11 mouse cellular contexts compared by ENCODE assay signal in the genomic region with DNA sequence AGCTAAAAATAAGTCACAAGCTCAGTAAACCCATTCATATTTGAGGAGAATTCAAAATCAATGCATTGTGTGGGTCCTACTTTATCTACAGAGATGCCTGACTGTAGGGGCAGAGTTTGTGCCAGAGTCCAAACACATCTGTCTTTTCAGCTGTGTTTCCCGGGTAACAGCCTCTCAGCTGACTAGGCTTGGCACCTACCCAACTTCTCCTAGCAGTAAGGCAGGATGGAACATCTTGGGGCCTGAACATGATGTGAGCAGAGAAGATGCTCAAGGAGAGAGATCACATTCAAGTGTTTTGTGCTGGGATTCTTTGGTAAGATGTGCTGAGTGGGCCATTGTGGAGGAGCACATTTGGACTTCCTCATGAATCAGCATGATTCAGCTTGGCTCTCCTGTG.
DNase-seq lines count a peak whose midpoint lies in the region; ATAC-seq and TF ChIP-seq lines count a peak whose summit lies in the region.
"Had no signal": no experiment of that assay in that cellular context is flagged by ENCODE, and none has a peak within 500 bp of the region (broad histone marks: within the 10 kb centered on the region; RNA-seq: fewer than 3 reads in every experiment).

No protein-coding gene starts in this region.

- no peak for TF ChIP-seq CTCF in midbrain, postnatal 0 days (IDR thresholded peaks at IDR 0.05)

- 55% methylated on average over 1 of the region's 1 CpGs for WGBS in embryonic facial prominence, embryonic 14.5 days
- WGBS in embryonic facial prominence, embryonic 10.5 days: 90% methylated on average over 1 of the region's 1 CpGs
- 50% methylated on average over 1 of the region's 1 CpGs for WGBS in midbrain, postnatal 0 days

- H3K4me2 ChIP-seq in embryonic facial prominence, embryonic 14.5 days (ENCODE audit: low read depth, low read length): no peak overlapping the region
- no peak overlapping the region for H3K4me2 ChIP-seq in midbrain, postnatal 0 days (ENCODE audit: low read depth, low read length, poor library complexity, severe bottlenecking)

- H3K27ac ChIP-seq in embryonic facial prominence, embryonic 14.5 days (replicated peaks; ENCODE audit: low read depth, low read length): no peak overlapping the region
- H3K27ac ChIP-seq in embryonic facial prominence, embryonic 10.5 days (replicated peaks): no peak overlapping the region
- no peak overlapping the region for H3K27ac ChIP-seq in midbrain, postnatal 0 days (ENCODE audit: low read depth, low read length)
- H3K27ac ChIP-seq: heart, embryonic 10.5 days had no signal

- DNase-seq in embryonic facial prominence, embryonic 14.5 days (ENCODE audit: low spot score): peak; percentile 63
- DNase-seq in embryonic facial prominence, embryonic 10.5 days (ENCODE audit: low spot score): no peak
- peak; percentile 11 to 41 for DNase-seq in layer of hippocampus, adult 18-20 months (ENCODE audit: low spot score in 2 of 2)
- no peak for DNase-seq in layer of hippocampus, postnatal 25 days (ENCODE audit: extremely low spot score in 1 of 2, low spot score in 1 of 2)
- peak; percentile 54 for DNase-seq in midbrain, postnatal 0 days (ENCODE audit: low spot score)
- DNase-seq in gastrocnemius, adult 8-10 months (ENCODE audit: low spot score in 2 of 2): no peak
- DNase-seq in embryo, embryonic 11 days: no peak
- DNase-seq: cerebellum, postnatal 36 days; lung, adult 18-20 months had no signal

- no peaks in the 10 kb centered on the region for H3K36me3 ChIP-seq in embryonic facial prominence, embryonic 14.5 days (ENCODE audit: control insufficient read depth, insufficient read depth, low read length)
- no peaks in the 10 kb centered on the region for H3K36me3 ChIP-seq in embryonic facial prominence, embryonic 10.5 days (replicated peaks)
- H3K36me3 ChIP-seq in midbrain, postnatal 0 days (ENCODE audit: insufficient read depth, low read length): no peaks in the 10 kb centered on the region
- H3K36me3 ChIP-seq: heart, embryonic 10.5 days had no signal

- no peaks in the 10 kb centered on the region for H3K4me1 ChIP-seq in embryonic facial prominence, embryonic 14.5 days (ENCODE audit: control insufficient read depth, insufficient read depth, low read length)
- H3K4me1 ChIP-seq in embryonic facial prominence, embryonic 10.5 days: peaks cover 3% of the 10 kb centered on the region; the same call in 1 of the 2 replicates
- H3K4me1 ChIP-seq in midbrain, postnatal 0 days (ENCODE audit: insufficient read depth, low read length): no peaks in the 10 kb centered on the region

- H3K4me3 ChIP-seq in embryonic facial prominence, embryonic 14.5 days (ENCODE audit: low read depth, low read length): no peak overlapping the region
- H3K4me3 ChIP-seq in embryonic facial prominence, embryonic 10.5 days: no peak overlapping the region
- no peak overlapping the region for H3K4me3 ChIP-seq in midbrain, postnatal 0 days (ENCODE audit: low read depth, low read length)
- H3K4me3 ChIP-seq: heart, embryonic 10.5 days had no signal

- H3K27me3 ChIP-seq in embryonic facial prominence, embryonic 14.5 days (replicated peaks; ENCODE audit: control insufficient read depth, insufficient read depth, low read length): no peaks in the 10 kb centered on the region
- no peaks in the 10 kb centered on the region for H3K27me3 ChIP-seq in embryonic facial prominence, embryonic 10.5 days (replicated peaks; ENCODE audit: low read depth, poor library complexity, severe bottlenecking)
- H3K27me3 ChIP-seq in midbrain, postnatal 0 days (ENCODE audit: insufficient read depth, low read length): no peaks in the 10 kb centered on the region

- H3K9ac ChIP-seq in embryonic facial prominence, embryonic 14.5 days (ENCODE audit: low read depth, low read length): no peak overlapping the region
- no peak overlapping the region for H3K9ac ChIP-seq in midbrain, postnatal 0 days (replicated peaks; ENCODE audit: low read length, poor library complexity, severe bottlenecking)

- ATAC-seq in embryonic facial prominence, embryonic 14.5 days (ENCODE audit: low read depth): peak; percentile 44; the same call in 1 of the 2 replicates
- peak; percentile 88 for ATAC-seq in frontal cortex, adult (ENCODE audit: low TSS enrichment)
- ATAC-seq in midbrain, postnatal 0 days (ENCODE audit: low FRiP score): no peak

- H3K9me3 ChIP-seq in embryonic facial prominence, embryonic 14.5 days (ENCODE audit: control insufficient read depth, low read length): no peaks in the 10 kb centered on the region
- H3K9me3 ChIP-seq in embryonic facial prominence, embryonic 10.5 days: no peaks in the 10 kb centered on the region
- H3K9me3 ChIP-seq in midbrain, postnatal 0 days (ENCODE audit: low read length): no peaks in the 10 kb centered on the region
- H3K9me3 ChIP-seq: heart, embryonic 10.5 days had no signal

Comparison
In these comparisons a context has a peak if more than half of its experiments do, and no peak if none do; other contexts are left out.
1. DNase-seq: peak in embryonic facial prominence, embryonic 14.5 days (single experiment), layer of hippocampus, adult 18-20 months (2 of 2) and midbrain, postnatal 0 days (single experiment); none in embryonic facial prominence, embryonic 10.5 days (single experiment), layer of hippocampus, postnatal 25 days (0 of 2), gastrocnemius, adult 8-10 months (0 of 2) and embryo, embryonic 11 days (single experiment).